Mouse (Mus musculus) G1E (cell line): ENCODE data around the gene Bach2. TPM values are rescaled to one million over a fixed set of nuclear protein-coding genes. Genes with fewer than 3 reads are reported as not detected.

Experiments used
- ATAC-seq: 2 replicates; pipeline ENCODE4 v1.8.0; 2016; ENCODE audit warnings: mild to moderate bottlenecking; ENCODE audit not compliant: insufficient number of reproducible peaks, poor library complexity, low FRiP score, severe bottlenecking; ENCODE audit errors: extremely low read depth
- DNase-seq: peaks from one replicate; pipeline ENCODE4 v3.0.0; 2012; ENCODE audit warnings: low spot score
- H3K27me3 ChIP-seq: 2 replicates; pipeline ENCODE4 v1.6.1; 2012; ENCODE audit warnings: mild to moderate bottlenecking, low read length, inconsistent platforms; ENCODE audit not compliant: insufficient read depth
- H3K36me3 ChIP-seq: replicated peaks from 2 replicates; pipeline ENCODE3; 2012; ENCODE audit warnings: mild to moderate bottlenecking, inconsistent platforms
- H3K4me1 ChIP-seq: 2 replicates; pipeline ENCODE4 v1.6.1; 2012; ENCODE audit warnings: low read depth, low read length, inconsistent platforms, mixed read lengths; ENCODE audit not compliant: insufficient read depth
- H3K4me3 ChIP-seq: 2 replicates; pipeline ENCODE4 v1.5.1; 2012; ENCODE audit warnings: low read depth, mild to moderate bottlenecking, inconsistent platforms, low read length, moderate library complexity, mixed read lengths
- H3K9me3 ChIP-seq: replicated peaks from 2 replicates; pipeline ENCODE4 v1.6.1; 2012; ENCODE audit warnings: inconsistent platforms
- CTCF ChIP-seq: IDR thresholded peaks from 2 replicates; pipeline ENCODE4 v1.5.1; 2012; ENCODE audit warnings: low read depth, low read length, inconsistent platforms, mixed read lengths
- GATA1 ChIP-seq: IDR thresholded peaks from 2 replicates; pipeline ENCODE4 v1.6.1; 2012; ENCODE audit warnings: borderline replicate concordance, low read length, inconsistent platforms, mixed read lengths
- GATA2 ChIP-seq: IDR thresholded peaks from 2 replicates; pipeline ENCODE4 v1.6.1; 2012; ENCODE audit warnings: low read depth, low read length, inconsistent platforms, borderline replicate concordance
- POLR2AphosphoS5 ChIP-seq: IDR thresholded peaks from 2 replicates; pipeline ENCODE4 v1.6.1; 2012; ENCODE audit warnings: low read depth, low read length, inconsistent platforms; ENCODE audit not compliant: insufficient replicate concordance
- TAL1 ChIP-seq: conservative IDR thresholded peaks from 2 replicates; pipeline ENCODE4 v1.6.1; 2012; ENCODE audit warnings: low read depth, low read length, inconsistent platforms, mixed read lengths
- polyA plus RNA-seq: library from polyadenylated mRNA; stranded (reverse); fragments of >175 nt; gene quantifications from 2 replicates; pipeline ENCODE4 v1.2.3, GENCODE M21; 2012
- total RNA-seq, 2 experiments: library from RNA; stranded (forward) in 1 of 2; stranded (reverse) in 1 of 2; fragments of 200-1000 nt in 1 of 2; fragments of >200 nt in 1 of 2; fragmentation: Nextera tagmentation in 1 of 2; gene quantifications; 2 replicates each; pipeline ENCODE4 v1.2.3; 2014 to 2017

The Bach2 gene
- total and polyA plus RNA-seq, 3 experiments, result 0.22 to 2.2 TPM; not detected in 1

DNA sequence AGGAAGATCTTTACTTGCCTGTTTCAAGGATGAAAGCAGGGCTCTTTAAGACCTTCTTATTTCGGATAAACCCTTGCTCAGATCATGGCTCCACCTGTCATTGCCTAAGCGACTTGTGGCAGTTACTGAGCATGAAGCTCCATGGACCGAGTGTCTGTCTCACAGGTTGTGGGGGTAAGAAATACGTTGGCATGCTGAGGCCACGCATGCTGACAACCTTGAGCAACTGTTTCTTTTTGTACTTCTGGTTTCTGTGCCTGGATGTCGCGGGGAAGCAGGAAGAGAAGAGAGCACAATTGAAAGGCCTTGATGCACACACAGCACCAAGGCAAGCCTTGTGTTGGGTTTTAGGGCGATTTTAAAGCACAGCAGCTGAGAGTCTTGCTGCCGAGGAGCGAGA lies 87.7 kb downstream of the Bach2 start:
- ATAC-seq (no peak), DNase-seq (no peak)
- no peaks in the 10 kb centered on the region for H3K9me3 ChIP-seq
- TF ChIP-seq GATA1 (no peak), CTCF (no peak), POLR2AphosphoS5 (no peak), GATA2 (no peak), TAL1 (no peak)
- no peaks in the 10 kb centered on the region; the same call in 1 of the 2 replicates for H3K27me3 ChIP-seq
- H3K36me3 ChIP-seq, result no peaks in the 10 kb centered on the region
- H3K4me3 ChIP-seq, result no peak overlapping the region
- H3K4me1 ChIP-seq, result no peaks in the 10 kb centered on the region

- Histone ChIP-seq H3K27me3 (no peaks in the 10 kb centered on the region; the same call in 1 of the 2 replicates), H3K9me3 (no peaks in the 10 kb centered on the region), H3K4me3 (no peak overlapping the region), H3K36me3 (no peaks in the 10 kb centered on the region), H3K4me1 (no peaks in the 10 kb centered on the region)
- DNase-seq (no peak), ATAC-seq (no peak)
- TF ChIP-seq TAL1 (no peak), CTCF (no peak), POLR2AphosphoS5 (no peak), GATA2 (no peak), GATA1 (no peak)
Measured at GRCm38 (mm10) chr4:32326860-32327259, 88.3 kb downstream of the Bach2 start.

GRCm38 (mm10) chr4:32327626-32328025 lies 89.0 kb downstream of the Bach2 start:
- DNase-seq (no peak), ATAC-seq (no peak)
- no peaks in the 10 kb centered on the region for H3K9me3 ChIP-seq
- no peaks in the 10 kb centered on the region for H3K4me1 ChIP-seq
- H3K27me3 ChIP-seq, result no peaks in the 10 kb centered on the region; the same call in 1 of the 2 replicates
- H3K36me3 ChIP-seq, result no peaks in the 10 kb centered on the region
- TF ChIP-seq TAL1 (no peak), GATA1 (no peak), POLR2AphosphoS5 (no peak), CTCF (no peak), GATA2 (no peak)
- no peak overlapping the region for H3K4me3 ChIP-seq

DNA sequence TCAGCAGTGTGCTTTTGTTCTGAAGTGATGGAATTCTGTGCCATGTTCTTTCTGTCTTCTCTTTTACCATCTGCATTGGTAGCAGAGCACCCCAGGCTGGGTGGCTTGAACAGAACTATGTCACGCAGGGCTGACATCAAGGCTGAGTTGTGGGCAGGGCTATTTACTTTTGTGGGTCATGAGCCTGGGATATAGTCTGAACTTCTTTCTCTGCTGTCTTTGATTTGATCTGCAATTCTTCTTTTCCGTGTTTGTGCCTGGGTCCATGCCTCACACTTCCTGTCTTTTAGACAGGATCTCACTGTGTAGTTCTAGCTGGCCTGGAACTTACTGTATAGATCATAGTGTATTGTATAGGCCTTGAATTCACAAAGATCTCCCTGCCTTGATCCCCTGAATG lies 90.0 kb downstream of the Bach2 start:
- TF ChIP-seq CTCF (no peak), TAL1 (no peak), GATA2 (no peak), POLR2AphosphoS5 (no peak), GATA1 (no peak)
- no peak for DNase-seq
- no peaks in the 10 kb centered on the region; the same call in 1 of the 2 replicates for H3K27me3 ChIP-seq
- H3K4me3 ChIP-seq, result no peak overlapping the region
- no peaks in the 10 kb centered on the region for H3K36me3 ChIP-seq
- ATAC-seq, result no peak
- H3K4me1 ChIP-seq, result no peaks in the 10 kb centered on the region
- H3K9me3 ChIP-seq, result no peaks in the 10 kb centered on the region

- Histone ChIP-seq H3K9me3 (no peaks in the 10 kb centered on the region), H3K4me1 (no peaks in the 10 kb centered on the region), H3K27me3 (no peaks in the 10 kb centered on the region; the same call in 1 of the 2 replicates), H3K36me3 (no peaks in the 10 kb centered on the region), H3K4me3 (no peak overlapping the region)
- TF ChIP-seq POLR2AphosphoS5, result no peak
- TF ChIP-seq TAL1, result no peak
- TF ChIP-seq GATA2, result no peak
- no peak for TF ChIP-seq CTCF
- TF ChIP-seq GATA1, result no peak
- DNase-seq (no peak), ATAC-seq (no peak)
Measured at GRCm38 (mm10) chr4:32330584-32331314, 92.1 kb downstream of the Bach2 start.

DNA sequence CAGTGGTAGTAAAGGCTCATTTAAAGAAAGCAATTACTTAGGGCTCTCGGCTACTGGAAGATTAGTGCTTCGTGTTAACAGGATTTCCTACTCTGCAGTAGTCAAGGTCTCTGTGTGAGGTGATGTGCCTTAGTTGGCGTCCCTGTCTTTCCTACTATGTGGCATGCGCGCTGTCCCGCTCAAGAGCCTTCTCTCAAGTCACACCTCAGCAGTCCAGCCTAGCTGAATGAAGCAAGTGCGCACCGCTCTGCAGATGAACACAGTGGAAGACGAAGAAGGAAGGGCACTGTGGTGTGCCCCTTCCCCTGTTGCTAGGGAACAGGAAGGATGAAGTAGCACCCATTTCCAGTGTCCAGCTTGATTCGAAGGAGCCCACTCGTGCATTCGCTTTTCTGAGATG lies 93.4 kb downstream of the Bach2 start:
- no peak for DNase-seq
- ATAC-seq, result no peak
- no peaks in the 10 kb centered on the region for H3K4me1 ChIP-seq
- no peak overlapping the region for H3K4me3 ChIP-seq
- no peaks in the 10 kb centered on the region; the same call in 1 of the 2 replicates for H3K27me3 ChIP-seq
- H3K36me3 ChIP-seq, result no peaks in the 10 kb centered on the region
- no peak for TF ChIP-seq GATA1
- TF ChIP-seq POLR2AphosphoS5, result no peak
- no peak for TF ChIP-seq GATA2
- TF ChIP-seq TAL1, result no peak
- TF ChIP-seq CTCF, result no peak
- H3K9me3 ChIP-seq, result no peaks in the 10 kb centered on the region

DNA sequence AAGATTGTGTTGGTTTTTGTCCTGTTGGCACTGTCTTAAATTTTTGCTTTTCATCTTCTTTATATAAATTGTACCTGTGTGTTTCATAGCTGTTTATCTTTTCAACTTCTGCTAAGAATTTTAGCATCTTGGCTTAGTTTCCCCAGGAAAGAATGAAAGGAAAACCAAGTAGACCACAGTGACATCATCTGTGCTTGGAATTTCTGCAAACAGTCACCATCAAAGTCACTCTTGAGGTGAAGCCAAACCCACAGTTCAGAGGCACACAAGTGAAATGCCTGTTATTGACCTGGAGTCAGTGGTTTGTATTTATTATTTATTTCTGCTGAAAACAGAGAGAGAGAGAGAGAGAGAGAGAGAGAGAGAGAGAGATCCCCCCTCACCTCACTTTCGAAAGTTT lies 95.5 kb downstream of the Bach2 start:
- no peak for ATAC-seq
- Histone ChIP-seq H3K36me3 (no peaks in the 10 kb centered on the region), H3K4me1 (no peaks in the 10 kb centered on the region), H3K27me3 (no peaks in the 10 kb centered on the region), H3K4me3 (no peak overlapping the region), H3K9me3 (no peaks in the 10 kb centered on the region)
- DNase-seq, result no peak
- TF ChIP-seq CTCF (no peak), POLR2AphosphoS5 (no peak), TAL1 (no peak), GATA2 (no peak), GATA1 (no peak)
